Mouse (Mus musculus): ENCODE data around the gene Klhl9. TPM values are rescaled to one million over a fixed set of nuclear protein-coding genes. Genes with fewer than 3 reads are reported as not detected.
"Not testable (repeated sequence)": the region's sequence is repeated elsewhere in the genome, so short reads cannot be mapped to it uniquely, and the experiment has no call there.

The Klhl9 gene
- 10 to 100 TPM; 43.9 to 50.4 TPM for total RNA-seq (2021)
- long read RNA-seq, experiment 1, full-length matches to known transcripts: 15 of 15 reads
- long read RNA-seq, experiment 1, partial matches to known transcripts: 0 of 15 reads
- long read RNA-seq, experiment 1, other reads (novel, unspliced or antisense): 0 of 15 reads
- long read RNA-seq, experiment 2, full-length matches to known transcripts: 20 of 20 reads
- long read RNA-seq, experiment 2, partial matches to known transcripts: 0 of 20 reads
- long read RNA-seq, experiment 2, other reads (novel, unspliced or antisense): 0 of 20 reads

DNA sequence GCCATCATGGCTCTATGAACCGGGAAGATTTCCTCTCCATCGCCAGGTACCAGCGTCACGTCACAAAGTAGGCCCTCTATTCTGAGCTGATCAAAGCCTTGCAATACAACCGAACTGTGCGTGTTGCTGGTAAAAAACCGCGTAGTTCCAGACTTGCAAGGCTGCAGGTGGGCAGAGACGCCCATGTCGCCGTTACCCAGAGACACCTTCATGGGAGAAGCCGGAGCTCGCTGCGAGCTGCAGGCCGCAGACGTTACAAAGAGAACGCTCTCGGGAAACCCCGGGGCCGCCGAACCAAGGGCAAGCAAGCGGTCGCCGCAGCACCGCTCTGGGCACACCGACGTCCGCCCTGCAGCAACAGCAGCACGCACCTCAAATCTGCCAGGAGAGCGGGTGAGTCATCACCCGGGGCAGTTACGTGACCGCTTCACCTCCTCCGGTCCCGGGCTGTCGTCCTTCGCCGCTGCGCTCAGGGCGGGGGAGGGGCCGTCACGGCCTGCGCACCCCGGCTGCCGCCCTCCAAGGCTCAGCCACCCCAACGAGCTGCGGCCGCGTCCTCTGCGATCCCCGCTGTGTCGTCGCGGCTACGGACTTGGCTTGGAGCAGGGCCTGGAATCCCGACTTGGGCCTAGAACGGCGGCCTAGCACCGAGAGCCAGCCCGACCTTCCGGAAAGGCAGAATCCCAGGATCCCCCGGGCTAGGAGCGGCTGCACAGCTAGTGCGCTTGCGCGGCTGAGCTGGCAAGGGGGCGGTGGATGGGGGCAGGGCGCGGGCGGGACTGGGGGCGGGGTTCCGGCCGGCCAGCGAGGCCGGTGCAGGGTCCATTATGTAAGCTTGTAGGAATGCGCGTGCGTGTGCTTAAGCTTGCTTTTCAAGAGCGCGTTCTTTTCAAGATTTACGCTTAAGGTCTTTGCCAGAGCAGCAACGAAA is at the start of gene Klhl9, which contains the start of gene Gm26566:
TSS of gene Klhl9 (minus strand) at position 675 of the 931 bp plus-strand sequence.
TSS of gene Gm26566 (plus strand) at position 15 of the 931 bp plus-strand sequence.
- DNase-seq: peak; percentile 90 to 92
- intact Hi-C loops (cut with DNase I): no loop called here

DNA sequence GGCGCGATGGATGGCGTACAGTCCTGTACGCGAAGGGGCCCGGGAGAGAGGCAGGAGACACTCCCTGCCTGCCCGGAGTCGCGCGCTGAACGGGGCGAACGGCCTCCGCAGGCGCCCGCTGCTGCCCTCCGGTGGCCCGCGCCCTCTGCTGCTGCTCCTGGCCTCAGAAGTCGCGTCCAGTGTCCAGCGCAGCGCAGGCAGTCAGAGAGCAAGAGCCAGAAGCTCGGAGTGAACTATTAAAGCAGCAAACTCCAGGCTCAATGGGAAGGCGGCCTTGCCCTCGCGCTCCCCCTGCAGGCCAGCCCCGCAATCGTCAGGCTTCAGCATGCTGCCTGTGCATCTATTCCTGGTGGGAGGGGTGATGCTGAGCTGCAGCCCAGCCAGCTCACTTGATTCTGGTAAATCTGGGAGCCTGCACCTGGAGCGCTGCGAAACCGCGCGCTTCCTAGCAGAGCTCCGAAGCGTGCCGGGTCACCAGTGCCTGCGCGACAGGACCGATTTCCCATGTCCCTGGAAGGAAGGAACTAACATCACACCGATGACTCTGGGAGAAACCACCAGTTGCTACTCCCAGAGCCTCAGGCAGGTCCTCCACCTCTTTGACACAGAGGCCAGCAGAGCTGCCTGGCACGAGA is 41.2 kb upstream of the Klhl9 start:
- intact Hi-C loops (cut with DNase I): not testable (repeated sequence)
- peak; percentile 38 to 46 for DNase-seq

DNA sequence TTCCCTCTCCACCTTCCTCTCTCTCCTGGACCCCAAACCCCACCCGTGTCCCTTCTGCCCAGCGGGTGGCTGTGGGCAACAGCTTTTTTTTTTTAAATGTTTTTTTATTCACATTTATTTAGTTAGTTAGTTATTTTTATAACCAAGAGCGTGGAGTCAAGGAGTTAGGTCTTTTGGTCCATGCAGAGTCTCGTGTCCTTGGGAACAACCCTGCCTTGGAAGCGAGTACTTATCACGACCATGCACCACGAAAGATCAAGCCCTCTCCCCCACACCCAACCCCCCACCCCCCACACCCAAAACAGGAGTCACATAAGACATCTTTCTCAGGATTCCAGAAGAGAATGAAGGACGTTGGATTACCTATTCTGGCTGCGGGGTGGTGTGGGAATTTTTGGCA is 40.1 kb upstream of the Klhl9 start:
- DNase-seq; intact Hi-C loops (cut with DNase I): not testable (repeated sequence)

DNA sequence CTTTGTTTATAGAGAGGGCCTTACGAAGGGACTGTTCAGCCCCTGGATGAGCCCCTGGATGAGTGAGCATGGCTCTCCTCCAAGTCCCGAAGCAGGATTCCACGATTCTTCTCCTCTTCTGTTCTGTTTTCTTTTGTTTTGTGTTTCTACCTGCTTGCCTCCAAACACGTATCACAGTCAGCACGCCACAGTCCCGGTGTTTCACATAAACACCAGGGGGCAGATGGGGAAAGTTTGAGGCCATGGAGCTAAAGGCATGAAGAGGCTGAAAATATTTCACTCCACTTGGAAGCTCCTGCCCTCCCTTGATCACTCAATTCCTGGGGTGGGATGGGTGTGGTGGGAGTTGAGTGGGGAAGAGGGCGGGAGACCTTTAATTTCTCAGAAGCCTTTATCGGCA is 39.5 kb upstream of the Klhl9 start:
- DNase-seq: peak; percentile 55 to 68
- intact Hi-C loops (cut with DNase I): not testable (repeated sequence)

DNA sequence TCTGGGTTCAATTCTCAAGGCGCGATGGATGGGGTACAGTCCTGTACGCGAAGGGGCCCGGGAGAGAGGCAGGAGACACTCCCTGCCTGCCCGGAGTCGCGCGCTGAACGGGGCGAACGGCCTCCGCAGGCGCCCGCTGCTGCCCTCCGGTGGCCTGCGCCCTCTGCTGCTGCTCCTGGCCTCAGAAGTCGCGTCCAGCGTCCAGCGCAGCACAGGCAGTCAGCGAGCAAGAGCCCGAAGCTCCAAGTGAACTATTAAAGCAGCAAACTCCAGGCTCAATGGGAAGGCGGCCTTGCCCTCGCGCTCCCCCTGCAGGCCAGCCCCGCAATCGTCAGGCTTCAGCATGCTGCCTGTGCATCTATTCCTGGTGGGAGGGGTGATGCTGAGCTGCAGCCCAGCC is 38.2 kb upstream of the Klhl9 start:
- DNase-seq: peak; percentile 65 to 71
- intact Hi-C loops (cut with DNase I): not testable (repeated sequence)

DNA sequence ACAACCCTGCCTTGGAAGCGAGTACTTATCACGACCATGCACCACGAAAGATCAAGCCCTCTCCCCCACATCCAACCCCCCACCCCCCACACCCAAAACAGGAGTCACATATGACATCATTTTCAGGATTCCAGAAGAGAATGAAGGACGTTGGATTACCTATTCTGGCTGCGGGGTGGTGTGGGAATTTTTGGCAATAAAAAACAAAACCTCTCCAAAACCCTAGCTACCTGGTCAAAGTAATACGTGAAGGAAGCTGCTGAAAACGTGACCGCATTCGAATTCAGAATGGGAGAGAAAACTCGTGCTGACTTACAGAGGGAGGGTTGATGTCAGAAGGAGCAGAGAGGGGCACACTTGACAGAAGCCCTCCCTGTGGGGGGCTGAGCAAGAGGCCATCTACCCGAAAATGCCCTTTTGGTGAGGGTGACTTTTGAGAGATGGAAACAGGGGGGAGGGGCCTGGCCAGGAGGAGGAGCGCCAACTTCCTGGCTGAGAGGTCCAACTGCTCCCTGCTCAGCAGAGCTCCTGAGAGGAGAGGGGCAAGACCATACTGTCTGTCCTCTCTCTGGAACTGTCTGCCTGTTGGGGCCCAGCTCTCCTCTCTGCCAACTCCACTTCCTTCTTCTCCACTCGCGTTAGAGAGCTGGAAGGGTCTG is 37.5 kb upstream of the Klhl9 start, which contains the start of gene Gm13283:
TSS of gene Gm13283 (plus strand) at position 510 of the 659 bp plus-strand sequence.
- DNase-seq; intact Hi-C loops (cut with DNase I): not testable (repeated sequence)

DNA sequence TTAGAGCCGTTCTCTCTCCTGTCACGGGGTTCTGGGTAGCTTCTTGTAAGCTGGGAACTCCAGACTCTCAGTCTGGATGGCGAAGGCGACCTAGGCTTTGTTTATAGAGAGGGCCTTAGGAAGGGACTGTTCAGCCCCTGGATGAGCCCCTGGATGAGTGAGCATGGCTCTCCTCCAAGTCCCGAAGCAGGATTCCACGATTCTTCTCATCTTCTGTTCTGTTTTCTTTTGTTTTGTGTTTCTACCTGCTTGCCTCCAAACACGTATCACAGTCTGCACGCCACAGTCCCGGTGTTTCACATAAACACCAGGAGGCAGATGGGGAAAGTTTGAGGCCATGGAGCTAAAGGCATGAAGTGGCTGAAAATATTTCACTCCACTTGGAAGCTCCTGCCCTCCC is 36.5 kb upstream of the Klhl9 start:
- intact Hi-C loops (cut with DNase I); DNase-seq: not testable (repeated sequence)

DNA sequence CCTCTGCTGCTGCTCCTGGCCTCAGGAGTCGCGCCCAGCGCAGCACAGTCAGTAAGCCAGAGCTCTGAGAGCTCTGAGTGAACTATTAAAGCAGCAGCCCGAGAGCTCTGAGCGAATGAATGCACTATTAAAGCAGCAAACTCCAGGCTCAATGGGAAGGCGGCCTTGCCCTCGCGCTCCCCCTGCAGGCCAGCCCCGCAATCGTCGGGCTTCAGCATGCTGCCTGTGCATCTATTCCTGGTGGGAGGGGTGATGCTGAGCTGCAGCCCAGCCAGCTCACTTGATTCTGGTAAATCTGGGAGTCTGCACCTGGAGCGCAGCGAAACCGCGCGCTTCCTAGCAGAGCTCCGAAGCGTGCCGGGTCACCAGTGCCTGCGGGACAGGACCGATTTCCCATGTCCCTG is 35.4 kb upstream of the Klhl9 start:
- peak; percentile 74 to 90 for DNase-seq
- intact Hi-C loops (cut with DNase I): not testable (repeated sequence)

DNA sequence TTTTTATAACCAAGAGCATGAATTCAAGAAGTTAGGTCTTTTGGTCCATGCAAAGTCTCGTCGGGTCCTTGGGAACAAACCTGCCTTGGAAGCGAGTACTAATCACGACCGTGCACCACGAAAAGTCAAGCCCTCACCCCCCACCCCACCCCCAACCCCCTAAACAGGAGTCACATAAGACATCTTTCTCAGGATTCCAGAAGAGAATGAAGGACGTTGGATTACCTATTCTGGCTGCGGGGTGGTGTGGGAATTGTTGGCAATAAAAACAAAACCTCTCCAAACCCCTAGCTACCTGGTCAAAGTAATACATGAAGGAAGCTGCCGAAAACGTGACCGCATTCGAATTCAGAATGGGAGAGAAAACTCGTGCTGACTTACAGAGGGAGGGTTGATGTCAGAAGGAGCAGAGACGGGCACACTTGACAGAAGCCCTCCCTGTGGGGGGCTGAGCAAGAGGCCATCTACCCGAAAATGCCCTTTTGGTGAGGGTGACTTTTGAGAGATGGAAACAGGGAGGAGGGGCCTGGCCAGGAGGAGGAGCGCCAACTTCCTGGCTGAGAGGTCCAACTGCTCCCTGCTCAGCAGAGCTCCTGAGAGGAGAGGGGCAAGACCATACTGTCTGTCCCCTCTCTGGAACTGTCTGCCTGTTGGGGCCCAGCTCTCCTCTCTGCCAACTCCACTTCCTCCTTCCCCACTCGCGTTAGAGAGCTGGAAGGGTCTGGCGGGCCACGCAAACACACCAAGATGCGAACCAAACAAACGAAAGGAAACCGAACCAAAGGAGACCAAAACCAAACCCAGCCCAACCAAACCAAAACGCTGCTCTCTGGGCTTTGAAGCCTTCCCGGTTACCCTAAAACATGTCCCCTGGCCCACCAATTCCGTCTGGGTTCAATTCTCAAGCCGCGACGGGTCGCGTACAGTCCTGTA is 34.6 kb upstream of the Klhl9 start:
- intact Hi-C loops (cut with DNase I): not testable (repeated sequence)
- peak in 1 of 2 experiments; percentile 25 for DNase-seq

DNA sequence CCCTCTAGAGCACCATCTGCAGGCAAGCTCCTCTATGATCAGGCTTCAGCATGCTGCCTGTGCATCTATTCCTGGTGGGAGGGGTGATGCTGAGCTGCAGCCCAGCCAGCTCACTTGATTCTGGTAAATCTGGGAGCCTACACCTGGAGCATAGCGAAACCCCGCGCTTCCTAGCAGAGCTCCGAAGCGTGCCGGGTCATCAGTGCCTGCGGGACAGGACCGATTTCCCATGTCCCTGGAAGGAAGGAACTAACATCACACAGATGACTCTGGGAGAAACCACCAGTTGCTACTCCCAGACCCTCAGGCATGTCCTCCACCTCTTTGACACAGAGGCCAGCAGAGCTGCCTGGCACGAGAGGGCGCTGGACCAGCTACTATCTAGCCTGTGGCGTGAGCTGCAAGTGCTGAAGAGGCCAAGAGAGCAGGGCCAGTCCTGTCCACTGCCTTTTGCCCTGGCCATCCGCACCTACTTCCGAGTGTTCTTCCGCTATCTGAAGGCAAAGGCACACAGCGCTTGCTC is 32.6 kb upstream of the Klhl9 start, which contains the start of gene Gm13271:
TSS of gene Gm13271 (plus strand) at position 51 of the 523 bp plus-strand sequence.
- DNase-seq: peak; percentile 59 to 71
- intact Hi-C loops (cut with DNase I): not testable (repeated sequence)

DNA sequence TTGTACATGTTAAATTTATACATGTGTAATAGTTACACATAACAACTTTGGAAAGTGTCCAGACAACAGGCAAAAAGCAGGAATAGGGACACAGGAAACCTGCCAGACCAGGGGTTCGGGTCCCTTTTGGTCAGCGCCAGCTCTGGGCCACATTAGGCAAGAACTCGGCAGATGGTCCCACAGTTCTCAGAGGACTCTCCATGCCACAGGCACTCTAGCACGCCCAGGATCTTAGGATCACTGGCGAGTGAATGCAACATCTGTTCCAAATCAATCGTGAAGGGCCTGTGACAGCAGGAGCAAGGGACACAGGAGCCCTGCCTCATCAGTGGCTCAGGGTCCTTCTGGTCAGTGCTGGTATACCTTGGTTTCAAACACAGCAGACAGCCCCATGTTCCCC is 27.7 kb upstream of the Klhl9 start:
- DNase-seq: no peak

DNA sequence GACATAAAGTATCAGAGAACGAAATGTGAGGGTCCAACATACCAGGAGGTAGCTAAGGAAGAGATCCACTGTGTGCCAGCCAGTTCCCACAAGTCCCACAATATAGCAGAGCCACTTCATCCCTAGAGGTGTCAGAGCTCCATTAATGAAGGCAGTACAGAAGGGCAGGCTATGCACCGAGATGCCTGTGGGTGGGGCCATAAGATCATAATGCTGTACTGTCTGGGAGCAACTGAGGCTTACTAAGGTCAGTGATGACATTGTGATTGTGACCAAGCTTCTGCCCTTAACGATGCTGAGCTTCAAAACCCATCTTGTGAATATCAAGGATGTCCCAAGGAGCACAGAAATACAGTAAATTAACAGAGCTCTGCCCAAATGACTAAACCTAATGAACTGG is 21.9 kb upstream of the Klhl9 start:
- DNase-seq: no peak
- intact Hi-C loops (cut with DNase I): no loop called here

More for the DNA sequence above, 27.7 kb upstream of the Klhl9 start:
- intact Hi-C loops (cut with DNase I): no loop called here

DNA sequence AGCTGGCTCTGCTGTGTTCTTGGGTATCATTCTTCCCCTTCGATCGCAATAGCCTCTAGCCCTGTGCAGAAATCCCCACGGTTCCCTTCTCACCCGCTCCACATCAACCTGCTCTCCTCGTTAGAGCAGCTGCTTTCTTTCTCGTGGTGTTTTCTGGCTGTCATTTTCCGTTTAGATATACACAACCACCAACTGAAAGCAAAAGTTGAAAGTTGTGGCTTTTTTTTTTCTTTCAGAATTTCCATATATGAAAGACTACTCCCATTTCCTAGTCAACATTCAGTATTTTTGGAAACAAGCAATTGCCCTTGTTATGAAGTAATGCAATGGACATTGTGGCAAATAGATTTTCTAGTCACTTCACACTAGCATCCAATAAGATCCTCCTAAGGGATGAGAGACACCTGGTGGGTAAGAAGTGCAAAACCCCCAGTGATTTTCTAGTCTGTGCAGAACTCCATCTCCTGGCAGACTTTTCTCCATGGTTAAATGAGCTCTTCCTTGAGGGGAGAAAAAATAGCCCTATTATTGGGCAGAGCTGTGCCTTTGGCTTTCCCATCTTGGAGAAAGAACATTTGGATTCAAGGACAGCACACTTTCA is 20.6 kb upstream of the Klhl9 start:
- intact Hi-C loops (cut with DNase I): no loop called here

DNA sequence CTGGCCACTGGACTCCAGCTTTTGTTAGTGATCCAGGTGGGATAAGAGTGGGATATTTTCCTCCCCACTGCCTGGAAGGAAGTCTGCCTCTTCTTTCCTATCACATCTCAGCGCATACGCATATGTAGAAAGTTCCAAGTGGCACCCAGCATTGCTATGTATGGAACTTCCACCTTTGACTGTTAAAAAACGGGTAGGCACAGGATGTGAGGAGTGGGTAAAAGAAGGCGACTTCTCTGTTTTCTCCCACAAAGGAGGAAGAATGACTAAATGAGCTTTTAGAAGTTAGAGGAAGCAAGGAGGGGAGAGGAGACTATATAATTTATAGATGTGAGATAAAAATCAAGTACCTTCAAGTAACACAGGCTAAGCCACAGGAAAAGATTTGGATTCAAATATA is 19.2 kb upstream of the Klhl9 start:
- DNase-seq: no peak
- intact Hi-C loops (cut with DNase I): no loop called here

More for the DNA sequence above, 20.6 kb upstream of the Klhl9 start:
- no peak for DNase-seq

DNA sequence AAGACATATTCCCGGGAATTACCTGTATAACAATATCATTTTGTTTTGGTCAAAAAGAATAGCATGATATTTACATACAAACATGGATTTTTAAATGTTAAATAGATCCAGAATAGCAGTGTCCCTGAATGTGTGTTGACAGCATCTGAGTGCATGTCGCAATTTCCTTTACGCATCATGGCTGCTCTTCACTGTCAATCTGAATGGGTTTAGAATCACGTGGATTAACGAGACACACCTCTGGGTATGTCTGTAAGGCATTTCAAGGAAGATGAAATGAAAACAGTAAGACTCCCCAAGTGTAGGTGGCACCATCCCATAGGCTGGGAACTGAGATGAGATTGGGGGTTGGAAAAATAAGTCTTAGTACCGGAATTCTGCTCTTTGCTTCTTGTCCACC is 16.8 kb upstream of the Klhl9 start:
- DNase-seq: no peak
- intact Hi-C loops (cut with DNase I): no loop called here

DNA sequence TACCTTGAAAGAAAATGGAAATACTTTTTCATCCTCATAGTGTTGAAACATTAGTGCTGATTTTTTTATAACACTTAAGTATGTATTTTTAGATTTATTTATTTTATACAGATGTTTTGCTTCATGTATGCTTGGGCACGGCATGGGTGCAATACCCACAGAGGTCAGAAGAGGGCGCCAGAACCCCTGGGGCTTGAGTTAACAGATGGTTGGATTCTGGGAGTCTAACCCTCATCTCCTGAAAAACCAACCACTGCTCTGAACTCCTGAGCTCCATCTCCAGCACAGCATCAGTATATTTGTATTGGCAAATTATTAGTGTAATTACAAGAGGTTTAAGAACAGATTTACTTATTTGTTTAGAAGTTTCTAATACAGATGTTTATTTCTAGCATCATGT is 16.2 kb upstream of the Klhl9 start:
- intact Hi-C loops (cut with DNase I): no loop called here
- peak; percentile 66 to 67 for DNase-seq

DNA sequence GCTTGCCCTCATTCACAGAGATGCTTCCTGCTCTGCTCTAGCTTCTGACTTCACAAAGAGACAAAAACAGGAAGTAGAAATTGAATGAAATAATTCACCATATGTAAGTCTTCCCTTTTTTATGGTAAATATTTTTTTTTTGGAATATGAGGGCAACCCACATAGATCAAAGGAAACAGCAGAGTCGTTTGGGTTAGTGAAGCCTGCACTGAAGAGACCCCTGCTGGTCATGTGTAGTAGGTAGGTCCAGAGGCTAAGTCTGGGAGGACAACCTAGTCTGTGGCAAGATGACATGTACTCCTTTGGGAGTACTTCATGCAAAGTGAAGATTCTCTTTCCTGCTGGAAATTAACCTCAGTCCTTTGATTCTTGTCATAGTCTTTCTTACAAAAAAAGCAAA is 5.1 kb upstream of the Klhl9 start:
- DNase-seq: no peak
- intact Hi-C loops (cut with DNase I): loop anchor here (1.0 kb wide), 1 partner anchor 30 kb away; no protein-coding TSS in a partner anchor

DNA sequence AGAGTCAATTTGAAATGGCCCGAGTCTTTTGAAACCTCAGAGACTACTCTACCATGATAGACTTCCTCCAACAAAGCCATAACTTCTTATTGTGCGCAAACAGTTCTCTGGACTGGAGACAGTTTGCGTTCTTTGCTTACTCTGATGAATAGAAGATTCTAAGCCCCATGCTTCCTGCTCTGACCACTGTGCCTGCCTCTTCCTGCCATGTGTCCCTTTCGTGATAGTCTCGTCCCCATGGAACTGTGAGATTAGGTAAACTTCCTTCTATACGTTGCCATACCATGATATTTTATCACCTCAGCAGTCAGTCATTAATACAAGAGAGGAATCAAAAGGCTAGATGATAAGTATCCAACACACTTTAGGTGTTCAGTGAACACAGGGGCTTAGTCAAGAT is 4.5 kb upstream of the Klhl9 start:
- no peak for DNase-seq
- intact Hi-C loops (cut with DNase I): loop anchor here (1.0 kb wide), 1 partner anchor 29 kb away; no protein-coding TSS in a partner anchor
